In genomic region chr11:100287024-100287423, GRCm38 (mm10) we compare ENCODE assay signal across 10 mouse cellular contexts. TPM values are rescaled to one million over a fixed set of nuclear protein-coding genes. Genes with fewer than 3 reads are reported as not detected.
DNase-seq lines count a peak whose midpoint lies in the region; ATAC-seq lines count a peak whose summit lies in the region.
"Had no signal": no experiment of that assay in that cellular context is flagged by ENCODE, and none has a peak within 500 bp of the region (broad histone marks: within the 10 kb centered on the region; RNA-seq: fewer than 3 reads in every experiment).

No protein-coding gene starts in this region.

- 9% methylated on average over 10 of the region's 10 CpGs for WGBS in large intestine, adult 2 months
- WGBS in stomach, embryonic 16.5 days, result 32% methylated on average over 10 of the region's 10 CpGs

- H3K27me3 ChIP-seq in stomach, embryonic 16.5 days (ENCODE audit: control insufficient read depth, insufficient read depth, low read length), result no peaks in the 10 kb centered on the region

- H3K4me2 ChIP-seq in stomach, embryonic 16.5 days (ENCODE audit: low read depth, low read length), result no peak overlapping the region

- no peak overlapping the region for H3K4me3 ChIP-seq in stomach, embryonic 16.5 days (replicated peaks; ENCODE audit: low read length)

- peak; percentile 88 for ATAC-seq in stomach, embryonic 16.5 days (ENCODE audit: insufficient read depth, low FRiP score)

- no peaks in the 10 kb centered on the region for H3K9me3 ChIP-seq in stomach, embryonic 16.5 days (replicated peaks; ENCODE audit: control insufficient read depth, low read length)

- DNase-seq in layer of hippocampus, adult 9-11 months, result peak; percentile 25
- DNase-seq in layer of hippocampus, postnatal 36 days, result no peak
- DNase-seq in fat pad, adult 2 months (ENCODE audit: extremely low read depth, low read depth, low spot score), result peak; percentile 92
- DNase-seq in large intestine, adult 2 months (ENCODE audit: low read depth, low spot score), result peak; percentile 90
- DNase-seq in layer of hippocampus, adult 9-10 months (ENCODE audit: low spot score), result no peak
- DNase-seq in layer of hippocampus, adult 18-20 months (ENCODE audit: low spot score in 2 of 2), result no peak
- no peak for DNase-seq in left cerebral cortex, postnatal 25 days (ENCODE audit: low spot score in 2 of 2)

- intact Hi-C loops in left cerebral cortex, postnatal 25 days (cut with DNase I), result loop anchor here (10.0 kb wide), 1 partner anchor 282 kb away; no protein-coding TSS in a partner anchor

- peak overlapping the region; percentile 98 for H3K27ac ChIP-seq in stomach, embryonic 16.5 days (ENCODE audit: low read length)
- H3K27ac ChIP-seq: kidney, postnatal 0 days had no signal

- H3K9ac ChIP-seq in stomach, embryonic 16.5 days (ENCODE audit: low read length), result peak overlapping the region; percentile 57

- peaks cover 30% of the 10 kb centered on the region for H3K4me1 ChIP-seq in stomach, embryonic 16.5 days (ENCODE audit: control insufficient read depth, insufficient read depth, low read length)

- no peaks in the 10 kb centered on the region for H3K36me3 ChIP-seq in stomach, embryonic 16.5 days (ENCODE audit: control insufficient read depth, insufficient read depth, low read length)

RNA-seq across cellular contexts. Expression of gene Krt42, which starts 17.4 kb away (rescaled TPM):
- total RNA-seq in layer of hippocampus, postnatal 36 days (2021), result not detected
- not detected in 2 replicates for polyA plus RNA-seq in large intestine, adult 2 months (2012; rRNA removed)
- not detected in 2 replicates for polyA plus RNA-seq in stomach, embryonic 16.5 days (2015; fragmentation: Nextera tagmentation; extraction: Ambion mirVana)
- not detected for total RNA-seq in layer of hippocampus, adult 18-20 months (2021)
- not detected for total RNA-seq in left cerebral cortex, postnatal 25 days (2021)
- total RNA-seq: neutrophil, adult 5-6 weeks had no signal
- polyA plus RNA-seq: kidney, postnatal 0 days had no signal

RNA-seq across cellular contexts. Expression of gene Krt17, which starts 26.2 kb away (rescaled TPM):
- not detected for total RNA-seq in layer of hippocampus, postnatal 36 days (2021)
- 1.9 and 2.2 TPM in 2 replicates for polyA plus RNA-seq in large intestine, adult 2 months (2012; rRNA removed)
- 34.0 and 45.6 TPM in 2 replicates for polyA plus RNA-seq in stomach, embryonic 16.5 days (2015; fragmentation: Nextera tagmentation; extraction: Ambion mirVana)
- not detected for total RNA-seq in layer of hippocampus, adult 18-20 months (2021)
- total RNA-seq in left cerebral cortex, postnatal 25 days (2021), result under 1 TPM in 1 of 2 experiments, not detected in 1; 0.30 TPM
- total RNA-seq: neutrophil, adult 5-6 weeks had no signal

RNA-seq across cellular contexts. Expression of gene Eif1, which starts 32.7 kb away (rescaled TPM):
- 100 to 1,000 TPM; 775 to 777 TPM for total RNA-seq in layer of hippocampus, postnatal 36 days (2021)
- polyA plus RNA-seq in large intestine, adult 2 months (2012; rRNA removed), result 146 and 159 TPM in 2 replicates
- polyA plus RNA-seq in stomach, embryonic 16.5 days (2015; fragmentation: Nextera tagmentation; extraction: Ambion mirVana), result 1,614 and 1,638 TPM in 2 replicates
- 100 to 1,000 TPM; 739 to 776 TPM for total RNA-seq in layer of hippocampus, adult 18-20 months (2021)
- total RNA-seq in left cerebral cortex, postnatal 25 days (2021), result 100 to 1,000 TPM; 820 to 888 TPM

RNA-seq across cellular contexts. Expression of gene Krt16, which starts 38.3 kb away (rescaled TPM):
- not detected for total RNA-seq in layer of hippocampus, postnatal 36 days (2021)
- 0.07 TPM in 2 replicates for polyA plus RNA-seq in large intestine, adult 2 months (2012; rRNA removed)
- 1.6 and 2.2 TPM in 2 replicates for polyA plus RNA-seq in stomach, embryonic 16.5 days (2015; fragmentation: Nextera tagmentation; extraction: Ambion mirVana)
- total RNA-seq in layer of hippocampus, adult 18-20 months (2021), result not detected
- total RNA-seq in left cerebral cortex, postnatal 25 days (2021), result not detected
- total RNA-seq: neutrophil, adult 5-6 weeks had no signal
- polyA plus RNA-seq: kidney, postnatal 0 days had no signal

RNA-seq across cellular contexts. Expression of gene Gast, which starts 47.2 kb away (rescaled TPM):
- not detected for total RNA-seq in layer of hippocampus, postnatal 36 days (2021)
- polyA plus RNA-seq in large intestine, adult 2 months (2012; rRNA removed), result not detected in 2 replicates
- 10.8 and 13.3 TPM in 2 replicates for polyA plus RNA-seq in stomach, embryonic 16.5 days (2015; fragmentation: Nextera tagmentation; extraction: Ambion mirVana)
- total RNA-seq in layer of hippocampus, adult 18-20 months (2021), result not detected
- total RNA-seq in left cerebral cortex, postnatal 25 days (2021), result not detected
- total RNA-seq: neutrophil, adult 5-6 weeks had no signal
- polyA plus RNA-seq: kidney, postnatal 0 days had no signal

Comparison
In these comparisons a context has a peak if more than half of its experiments do, and no peak if none do; other contexts are left out.
1. DNase-seq: peak in layer of hippocampus, adult 9-11 months (single experiment), fat pad, adult 2 months (single experiment) and large intestine, adult 2 months (single experiment); none in layer of hippocampus, postnatal 36 days (0 of 2), layer of hippocampus, adult 9-10 months (single experiment), layer of hippocampus, adult 18-20 months (0 of 2) and left cerebral cortex, postnatal 25 days (0 of 2).